Mouse (Mus musculus) megakaryocyte, embryonic 14.5 days (primary cell): ENCODE results near the gene Sez6l.

Source experiments
- FLI1 ChIP-seq: IDR thresholded peaks from 2 replicates; pipeline ENCODE4 v1.6.1; 2012; ENCODE audit warnings: low read length, inconsistent platforms, mixed read lengths
- GATA1 ChIP-seq: IDR thresholded peaks from 3 replicates; pipeline ENCODE4 v1.6.1; 2012; ENCODE audit warnings: mixed read lengths, low read length, inconsistent platforms, borderline replicate concordance

DNA sequence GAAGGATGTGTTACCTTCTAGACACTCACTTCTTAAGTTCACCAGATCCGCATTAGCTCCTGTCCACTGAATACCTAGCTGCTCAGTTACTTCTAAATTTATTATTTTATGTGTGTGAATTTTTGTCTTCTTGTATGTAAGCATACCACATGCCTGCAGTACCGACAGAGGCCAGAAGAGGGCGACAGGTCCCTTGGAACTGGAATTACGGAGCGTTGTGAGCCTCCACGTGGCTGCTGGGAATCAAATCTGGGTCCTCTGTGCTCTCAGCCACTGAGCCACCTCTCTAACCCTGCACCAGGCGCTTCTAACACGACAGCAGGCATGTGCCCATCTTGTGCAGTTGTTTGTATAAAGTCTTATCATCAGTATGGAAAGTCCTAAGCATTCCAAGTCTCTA lies 44.8 kb downstream of the Sez6l start:
- TF ChIP-seq GATA1 (no peak), FLI1 (no peak)
